Mouse (Mus musculus) myocyte (in vitro differentiated cells): ENCODE measurements around the gene Celf5.

ENCODE experiments used
- CEBPB ChIP-seq: IDR thresholded peaks from 2 replicates; pipeline ENCODE4 v1.6.1; 2011; ENCODE audit warnings: mild to moderate bottlenecking, moderate library complexity; ENCODE audit not compliant: poor library complexity, insufficient read depth, severe bottlenecking
- MYOG ChIP-seq, 3 experiments: IDR thresholded peaks; one replicate each; pipeline ENCODE4 v1.6.1; 2011; ENCODE audit warnings: control low read depth in 2 of 3, low read depth in 2 of 3, mild to moderate bottlenecking in 2 of 3; ENCODE audit not compliant: insufficient read length in 2 of 3, control insufficient read depth in 1 of 3, insufficient read depth in 1 of 3

- no peak for TF ChIP-seq MYOG (IDR thresholded peaks at IDR 0.05; ENCODE audit: control insufficient read depth in 1 of 3, insufficient read depth in 1 of 3, insufficient read length in 2 of 3, low read depth in 2 of 3)
- no peak for TF ChIP-seq CEBPB
Observed at GRCm38 (mm10) chr10:81454106-81454505, 28.4 kb downstream of the Celf5 start.
